Mouse (Mus musculus) lung, embryonic 16.5 days (tissue): ENCODE measurements around the gene Atg3. TPM values are rescaled to one million over a fixed set of nuclear protein-coding genes. Genes with fewer than 3 reads are reported as not detected.

Source experiments
- ATAC-seq: fragments of 200-750 bp; cut with Nextera tagmentation; 2 replicates; pipeline ENCODE4 v1.8.0; 2017; ENCODE audit warnings: low read depth, mild to moderate bottlenecking, moderate library complexity
- H3K27ac ChIP-seq: fragments of 300-500 bp; sonication (generic); 2 replicates; pipeline ENCODE4 v1.5.1; 2014; ENCODE audit warnings: mild to moderate bottlenecking, control low read depth, low read length
- H3K27me3 ChIP-seq: fragments of 300-500 bp; sonication (generic); 2 replicates; pipeline ENCODE4 v1.6.1; 2014; ENCODE audit warnings: low read depth, low read length, mixed read lengths; ENCODE audit not compliant: control insufficient read depth, insufficient read depth
- H3K36me3 ChIP-seq: fragments of 300-500 bp; sonication (generic); 2 replicates; pipeline ENCODE4 v1.6.1; 2014; ENCODE audit warnings: low read length; ENCODE audit not compliant: control insufficient read depth, insufficient read depth
- H3K4me1 ChIP-seq: fragments of 300-500 bp; sonication (generic); replicated peaks from 2 replicates; pipeline ENCODE4 v1.6.1; 2014; ENCODE audit warnings: low read length, mixed read lengths; ENCODE audit not compliant: control insufficient read depth, insufficient read depth
- H3K4me2 ChIP-seq: fragments of 300-500 bp; sonication (generic); 2 replicates; pipeline ENCODE4 v1.6.1; 2014; ENCODE audit warnings: low read depth, low read length, control low read depth
- H3K4me3 ChIP-seq: fragments of 300-500 bp; sonication (generic); 2 replicates; pipeline ENCODE4 v1.5.1; 2014; ENCODE audit warnings: mild to moderate bottlenecking, low read length, control low read depth
- H3K9ac ChIP-seq: fragments of 300-500 bp; sonication (generic); 2 replicates; pipeline ENCODE4 v1.6.1; 2014; ENCODE audit warnings: low read length, control low read depth
- H3K9me3 ChIP-seq: fragments of 300-500 bp; sonication (generic); 2 replicates; pipeline ENCODE4 v1.6.1; 2016; ENCODE audit warnings: low read length; ENCODE audit not compliant: control insufficient read depth
- WGBS: fragments of 180-500 bp; shearing (Covaris S2); extraction: QIAGEN DNeasy Blood & Tissue Kit; methylation state at CpG from one replicate; pipeline ENCODE4 v1.1.7; 2014; 5-methylcytosine and 5-hydroxymethylcytosine counted together
- polyA plus RNA-seq: library from polyadenylated mRNA; unstranded; fragments of >200 nt; fragmentation: Nextera tagmentation; extraction: Ambion mirVana; gene quantifications from 2 replicates; pipeline ENCODE4 v1.2.1, GENCODE M21; 2015

Atg3 gene
- polyA plus RNA-seq, 1 experiment from 2014 or later, result 33.3 TPM

GRCm38 (mm10) chr16:45141711-45142110, 16.9 kb upstream of the Atg3 start:
- H3K4me3 ChIP-seq, result no peak overlapping the region
- H3K9me3 ChIP-seq, result no peaks in the 10 kb centered on the region
- 88% methylated on average over 5 of the region's 5 CpGs for WGBS
- no peak for ATAC-seq
- no peaks in the 10 kb centered on the region for H3K27me3 ChIP-seq
- peaks cover 29% of the 10 kb centered on the region for H3K36me3 ChIP-seq
- no peak overlapping the region for H3K9ac ChIP-seq
- H3K27ac ChIP-seq, result no peak overlapping the region
- H3K4me1 ChIP-seq, result no peaks in the 10 kb centered on the region
- H3K4me2 ChIP-seq, result no peak overlapping the region

GRCm38 (mm10) chr16:45142565-45142964, 16.0 kb upstream of the Atg3 start:
- H3K9me3 ChIP-seq, result no peaks in the 10 kb centered on the region
- H3K27me3 ChIP-seq, result no peaks in the 10 kb centered on the region
- H3K4me3 ChIP-seq, result no peak overlapping the region
- no peak overlapping the region for H3K9ac ChIP-seq
- no peaks in the 10 kb centered on the region for H3K4me1 ChIP-seq
- no peak overlapping the region for H3K27ac ChIP-seq
- H3K4me2 ChIP-seq, result no peak overlapping the region
- no peak for ATAC-seq
- 86% methylated on average over 5 of the region's 5 CpGs for WGBS
- peaks cover 29% of the 10 kb centered on the region for H3K36me3 ChIP-seq

GRCm38 (mm10) chr16:45145119-45145518, 13.5 kb upstream of the Atg3 start:
- WGBS, result 78% methylated on average over 6 of the region's 6 CpGs
- no peak overlapping the region for H3K4me3 ChIP-seq
- no peak overlapping the region for H3K27ac ChIP-seq
- peaks cover 34% of the 10 kb centered on the region for H3K36me3 ChIP-seq
- H3K4me1 ChIP-seq, result no peaks in the 10 kb centered on the region
- no peak overlapping the region for H3K4me2 ChIP-seq
- no peaks in the 10 kb centered on the region for H3K9me3 ChIP-seq
- H3K27me3 ChIP-seq, result no peaks in the 10 kb centered on the region
- H3K9ac ChIP-seq, result no peak overlapping the region
- no peak for ATAC-seq

GRCm38 (mm10) chr16:45148488-45149082, 10.0 kb upstream of the Atg3 start:
- Histone ChIP-seq H3K27ac (no peak overlapping the region), H3K27me3 (no peaks in the 10 kb centered on the region), H3K9me3 (no peaks in the 10 kb centered on the region), H3K36me3 (peaks cover 24% of the 10 kb centered on the region), H3K4me1 (0 out of 2 replicates have a peak, but pooled peaks cover 2% of the 10 kb centered on the region), H3K4me2 (no peak overlapping the region), H3K4me3 (no peak overlapping the region), H3K9ac (no peak overlapping the region)
- no peak for ATAC-seq
- WGBS, result 90% methylated on average over 10 of the region's 10 CpGs

- no peaks in the 10 kb centered on the region for H3K27me3 ChIP-seq
- H3K9ac ChIP-seq, result no peak overlapping the region
- H3K9me3 ChIP-seq, result no peaks in the 10 kb centered on the region
- peaks cover 6% of the 10 kb centered on the region for H3K4me1 ChIP-seq
- no peak overlapping the region for H3K4me3 ChIP-seq
- H3K36me3 ChIP-seq, result peaks cover 6% of the 10 kb centered on the region
- 68% methylated on average over 3 of the region's 3 CpGs for WGBS
- ATAC-seq, result no peak
- H3K27ac ChIP-seq, result no peak overlapping the region
- no peak overlapping the region for H3K4me2 ChIP-seq
Measured at GRCm38 (mm10) chr16:45154741-45155250, 3.8 kb upstream of the Atg3 start.

- under 1% methylated on average over 20 of the region's 20 CpGs for WGBS
- Histone ChIP-seq H3K4me2 (peak overlapping the region; percentile 92), H3K27ac (peak overlapping the region; percentile 97), H3K9me3 (no peaks in the 10 kb centered on the region), H3K27me3 (no peaks in the 10 kb centered on the region), H3K4me3 (peak overlapping the region; percentile 81), H3K4me1 (peaks cover 8% of the 10 kb centered on the region), H3K9ac (peak overlapping the region; percentile 90), H3K36me3 (peaks cover 4% of the 10 kb centered on the region; the same call in 1 of the 2 replicates)
- ATAC-seq, result peak; percentile 74
Measured at GRCm38 (mm10) chr16:45158136-45158521, 456 bp upstream of the Atg3 start.

GRCm38 (mm10) chr16:45159389-45159716, 768 bp downstream of the Atg3 start:
- H3K9me3 ChIP-seq, result no peaks in the 10 kb centered on the region
- peaks cover 8% of the 10 kb centered on the region for H3K4me1 ChIP-seq
- under 1% methylated on average over 11 of the region's 11 CpGs for WGBS
- H3K36me3 ChIP-seq, result peaks cover 4% of the 10 kb centered on the region; the same call in 1 of the 2 replicates
- no peaks in the 10 kb centered on the region for H3K27me3 ChIP-seq
- peak overlapping the region; percentile 90 for H3K9ac ChIP-seq
- H3K4me3 ChIP-seq, result peak overlapping the region; percentile 81
- peak overlapping the region; percentile 97 for H3K27ac ChIP-seq
- ATAC-seq, result no peak
- H3K4me2 ChIP-seq, result peak overlapping the region; percentile 61

- no peaks in the 10 kb centered on the region for H3K27me3 ChIP-seq
- H3K4me1 ChIP-seq, result no peaks in the 10 kb centered on the region
- no peak overlapping the region for H3K9ac ChIP-seq
- H3K9me3 ChIP-seq, result no peaks in the 10 kb centered on the region
- no peak overlapping the region for H3K4me2 ChIP-seq
- H3K36me3 ChIP-seq, result peaks cover 2% of the 10 kb centered on the region; the same call in 1 of the 2 replicates
- no peak overlapping the region for H3K27ac ChIP-seq
- H3K4me3 ChIP-seq, result no peak overlapping the region
- WGBS, result 83% methylated on average over 2 of the region's 2 CpGs
- ATAC-seq, result no peak
Measured at GRCm38 (mm10) chr16:45178552-45178951, 20.0 kb downstream of the Atg3 start.

GRCm38 (mm10) chr16:45181824-45182223, 23.2 kb downstream of the Atg3 start:
- H3K27ac ChIP-seq, result no peak overlapping the region
- no peak for ATAC-seq
- no peaks in the 10 kb centered on the region for H3K27me3 ChIP-seq
- H3K4me3 ChIP-seq, result no peak overlapping the region
- 91% methylated on average over 5 of the region's 5 CpGs for WGBS
- no peak overlapping the region for H3K4me2 ChIP-seq
- no peaks in the 10 kb centered on the region for H3K9me3 ChIP-seq
- H3K36me3 ChIP-seq, result peaks cover 11% of the 10 kb centered on the region
- no peaks in the 10 kb centered on the region for H3K4me1 ChIP-seq
- no peak overlapping the region for H3K9ac ChIP-seq
